Comparison of ENCODE assay signal across 10 mouse cellular contexts in the genomic region with DNA sequence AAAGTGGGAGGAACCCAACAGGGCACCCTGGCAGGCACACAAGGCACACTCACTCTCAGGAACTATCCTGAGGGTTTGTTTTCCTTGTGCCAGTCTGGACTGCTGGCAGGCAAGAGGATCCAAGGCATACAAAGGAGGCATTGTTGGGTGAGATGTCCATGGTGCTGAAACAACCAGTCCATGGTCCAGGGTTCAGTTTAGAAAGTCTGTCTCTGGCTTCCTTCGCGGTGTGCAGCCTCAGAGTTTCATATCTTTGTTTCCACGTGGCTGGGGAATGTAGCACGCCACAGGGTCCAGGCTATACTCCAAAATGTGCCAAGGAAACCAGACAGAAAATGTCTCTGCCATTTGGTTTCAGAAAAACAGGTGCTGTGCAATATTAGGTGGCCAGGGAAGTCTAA.
DNase-seq lines count a peak whose midpoint lies in the region; ATAC-seq lines count a peak whose summit lies in the region.
"Had no signal": no experiment of that assay in that cellular context is flagged by ENCODE, and none has a peak within 500 bp of the region (broad histone marks: within the 10 kb centered on the region; RNA-seq: fewer than 3 reads in every experiment).

No protein-coding gene starts in this region.

- H3K4me1 ChIP-seq in hindbrain, embryonic 16.5 days (ENCODE audit: control insufficient read depth, insufficient read depth, low read depth, low read length): no peaks in the 10 kb centered on the region
- H3K4me1 ChIP-seq: embryonic facial prominence, embryonic 12.5 days; neural tube, embryonic 12.5 days had no signal

- DNase-seq in kidney, postnatal 10 days: peak; percentile 13
- no peak for DNase-seq in kidney, adult 11 months
- DNase-seq in R1 (ENCODE audit: low read depth, low spot score): peak; percentile 30
- DNase-seq in cerebellum, adult 18-20 months: peak; percentile 73 to 78
- DNase-seq in left cerebral cortex, adult 18-20 months (ENCODE audit: low spot score in 2 of 2): no peak
- no peak for DNase-seq in right cerebral cortex, adult 2 months (ENCODE audit: low spot score in 2 of 2)
- DNase-seq in thymus, postnatal 0 days (ENCODE audit: low spot score): no peak

- no peak overlapping the region for H3K9ac ChIP-seq in hindbrain, embryonic 16.5 days (ENCODE audit: low read depth, low read length)
- H3K9ac ChIP-seq: embryonic facial prominence, embryonic 12.5 days; neural tube, embryonic 12.5 days had no signal

- ATAC-seq in hindbrain, embryonic 16.5 days: peak; percentile 80

- no peaks in the 10 kb centered on the region for H3K9me3 ChIP-seq in hindbrain, embryonic 16.5 days (ENCODE audit: control insufficient read depth, low read length)
- H3K9me3 ChIP-seq: embryonic facial prominence, embryonic 12.5 days; neural tube, embryonic 12.5 days had no signal

- no peaks in the 10 kb centered on the region for H3K27me3 ChIP-seq in hindbrain, embryonic 16.5 days (replicated peaks; ENCODE audit: control insufficient read depth, insufficient read depth, low read length)
- H3K27me3 ChIP-seq: embryonic facial prominence, embryonic 12.5 days; neural tube, embryonic 12.5 days had no signal

- H3K36me3 ChIP-seq in hindbrain, embryonic 16.5 days (ENCODE audit: control insufficient read depth, insufficient read depth, low read length): no peaks in the 10 kb centered on the region
- H3K36me3 ChIP-seq: embryonic facial prominence, embryonic 12.5 days; neural tube, embryonic 12.5 days had no signal

- no peak overlapping the region for H3K27ac ChIP-seq in hindbrain, embryonic 16.5 days (ENCODE audit: low read depth, low read length)
- H3K27ac ChIP-seq: embryonic facial prominence, embryonic 12.5 days; neural tube, embryonic 12.5 days had no signal

- H3K4me2 ChIP-seq in hindbrain, embryonic 16.5 days (ENCODE audit: low read length): no peak overlapping the region
- H3K4me2 ChIP-seq: embryonic facial prominence, embryonic 12.5 days; neural tube, embryonic 12.5 days had no signal

- WGBS in hindbrain, embryonic 16.5 days: 50% methylated on average over 4 of the region's 4 CpGs

- H3K4me3 ChIP-seq in hindbrain, embryonic 16.5 days (ENCODE audit: low read length): no peak overlapping the region
- H3K4me3 ChIP-seq: embryonic facial prominence, embryonic 12.5 days; neural tube, embryonic 12.5 days had no signal

Comparison
In these comparisons a context has a peak if more than half of its experiments do, and no peak if none do; other contexts are left out.
1. DNase-seq: peak in kidney, postnatal 10 days (single experiment), R1 (single experiment) and cerebellum, adult 18-20 months (2 of 2); none in kidney, adult 11 months (single experiment), left cerebral cortex, adult 18-20 months (0 of 2), right cerebral cortex, adult 2 months (0 of 2) and thymus, postnatal 0 days (single experiment).